Mouse (Mus musculus) adrenal gland, postnatal 25 days (tissue): Measurements from ENCODE around the gene Nuak1. TPM values are rescaled to one million over a fixed set of nuclear protein-coding genes. Genes with fewer than 3 reads are reported as not detected.
"Not testable (repeated sequence)": the region's sequence is repeated elsewhere in the genome, so short reads cannot be mapped to it uniquely, and the experiment has no call there.

Experiments used
- DNase-seq: peaks from one replicate; pipeline ENCODE4 v3.0.0; 2021; ENCODE audit warnings: mixed read lengths
- long read RNA-seq: library from polyadenylated mRNA; stranded (forward); transcript quantifications from one replicate; pipeline ENCODE4 v2.0.0, GENCODE M21; 2021
- total RNA-seq: library from RNA; stranded (reverse); gene quantifications from 2 replicates; pipeline ENCODE4 v1.2.3, GENCODE M21; 2021

The Nuak1 gene
- 6.8 and 7.8 TPM in 2 replicates for total RNA-seq
- long read RNA-seq, partial matches to known transcripts = 0 of 3 reads
- long read RNA-seq, other reads (novel, unspliced or antisense) = 3 of 3 reads

GRCm38 (mm10) chr10:84440541-84441433, at the start of gene Nuak1:
TSS of gene Nuak1 (minus strand) at chr10:84440597.
- DNase-seq = peak; percentile 95

GRCm38 (mm10) chr10:84490115-84490514, 49.7 kb upstream of the Nuak1 start:
- DNase-seq = no peak

GRCm38 (mm10) chr10:84488315-84488714, 47.9 kb upstream of the Nuak1 start:
- DNase-seq = peak; percentile 69

- no peak for DNase-seq
Measured at GRCm38 (mm10) chr10:84484661-84485060, 44.3 kb upstream of the Nuak1 start.

GRCm38 (mm10) chr10:84483553-84483952, 43.2 kb upstream of the Nuak1 start:
- DNase-seq = no peak

- DNase-seq = no peak
Measured at GRCm38 (mm10) chr10:84483069-84483468, 42.7 kb upstream of the Nuak1 start.

GRCm38 (mm10) chr10:84482418-84482817, 42.0 kb upstream of the Nuak1 start:
- DNase-seq = not testable (repeated sequence)

GRCm38 (mm10) chr10:84481327-84481671, 40.9 kb upstream of the Nuak1 start:
- DNase-seq = no peak

GRCm38 (mm10) chr10:84480667-84481326, 40.4 kb upstream of the Nuak1 start:
- DNase-seq = peak; percentile 20

- no peak for DNase-seq
Measured at GRCm38 (mm10) chr10:84480146-84480545, 39.7 kb upstream of the Nuak1 start.

- DNase-seq = peak; percentile 2
Measured at GRCm38 (mm10) chr10:84477613-84478076, 37.2 kb upstream of the Nuak1 start.

GRCm38 (mm10) chr10:84477045-84477612, 36.7 kb upstream of the Nuak1 start:
- DNase-seq = no peak

GRCm38 (mm10) chr10:84467555-84468164, 27.3 kb upstream of the Nuak1 start:
- no peak for DNase-seq

GRCm38 (mm10) chr10:84465511-84465910, 25.1 kb upstream of the Nuak1 start:
- no peak for DNase-seq

- DNase-seq = no peak
Measured at GRCm38 (mm10) chr10:84460420-84461101, 20.2 kb upstream of the Nuak1 start.

GRCm38 (mm10) chr10:84458094-84458493, 17.7 kb upstream of the Nuak1 start:
- DNase-seq = no peak

GRCm38 (mm10) chr10:84457539-84457938, 17.1 kb upstream of the Nuak1 start:
- DNase-seq = no peak

- no peak for DNase-seq
Measured at GRCm38 (mm10) chr10:84456632-84457320, 16.4 kb upstream of the Nuak1 start.

- no peak for DNase-seq
Measured at GRCm38 (mm10) chr10:84451883-84452282, 11.5 kb upstream of the Nuak1 start.

- peak; percentile 87 for DNase-seq
Measured at GRCm38 (mm10) chr10:84450654-84451053, 10.3 kb upstream of the Nuak1 start.

- no peak for DNase-seq
Measured at GRCm38 (mm10) chr10:84449733-84450132, 9.3 kb upstream of the Nuak1 start.
